Mouse (Mus musculus) cortical plate, adult 2 months (tissue): Measurements from ENCODE around the gene Ccdc155.

Source experiments
- CTCF ChIP-seq: fragments of 200-500 bp; IDR thresholded peaks from 2 replicates; pipeline ENCODE4 v1.5.1; 2011; ENCODE audit warnings: mild to moderate bottlenecking, control low read depth, low read length; ENCODE audit not compliant: insufficient read depth; ENCODE audit errors: extremely low read depth
- POLR2A ChIP-seq: fragments of 200-500 bp; IDR thresholded peaks from 2 replicates; pipeline ENCODE4 v1.6.1; 2011; ENCODE audit warnings: mild to moderate bottlenecking, low read length, control low read depth; ENCODE audit not compliant: insufficient read depth; ENCODE audit errors: extremely low read depth

DNA sequence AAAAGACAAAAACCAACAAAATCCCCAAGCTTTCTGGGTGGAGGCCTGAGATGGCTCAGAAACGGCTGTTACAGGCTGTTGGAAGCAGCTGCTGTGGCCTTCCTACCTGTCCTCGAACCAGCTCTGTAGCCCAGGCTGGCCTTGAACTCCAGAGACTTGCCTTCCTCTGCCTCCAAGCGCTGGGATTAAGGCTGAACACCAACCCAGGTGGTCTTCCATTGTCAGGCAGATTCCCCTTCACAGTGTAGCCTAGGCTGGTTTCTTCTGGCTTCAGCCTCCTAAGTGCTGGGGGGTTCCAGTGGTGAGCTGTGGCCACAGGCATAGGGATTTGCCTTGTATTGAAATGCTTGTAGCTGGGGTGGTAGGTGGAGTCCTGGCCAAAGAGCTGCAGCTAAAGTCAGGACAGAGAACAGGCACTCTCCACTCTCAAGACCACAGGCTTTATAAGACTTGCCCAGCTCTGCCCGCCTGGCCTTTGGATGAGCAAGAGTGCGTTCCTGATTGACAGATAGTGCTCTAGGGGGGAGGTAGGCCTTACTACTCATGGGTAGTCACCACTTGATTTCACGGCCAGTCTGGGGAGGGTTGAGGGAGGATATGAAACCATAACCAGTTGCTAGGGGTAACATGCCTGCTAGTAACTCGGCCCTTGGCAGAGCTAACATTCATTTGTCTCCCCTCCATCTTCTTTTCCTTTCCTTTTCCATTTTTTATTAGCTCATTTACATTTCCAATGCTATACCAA lies 24.9 kb upstream of the Ccdc155 start:
- TF ChIP-seq POLR2A: no peak
- TF ChIP-seq CTCF: no peak
